Mouse (Mus musculus) spleen, postnatal 4 days (tissue): ENCODE data around the gene Dtl.
"Not testable (repeated sequence)": the region's sequence is repeated elsewhere in the genome, so short reads cannot be mapped to it uniquely, and the experiment has no call there.

Source experiments
- DNase-seq, 2 experiments: peaks; one replicate each; pipeline ENCODE4 v3.0.0; 2022; ENCODE audit warnings: low spot score in 2 of 2

The Dtl gene

DNA sequence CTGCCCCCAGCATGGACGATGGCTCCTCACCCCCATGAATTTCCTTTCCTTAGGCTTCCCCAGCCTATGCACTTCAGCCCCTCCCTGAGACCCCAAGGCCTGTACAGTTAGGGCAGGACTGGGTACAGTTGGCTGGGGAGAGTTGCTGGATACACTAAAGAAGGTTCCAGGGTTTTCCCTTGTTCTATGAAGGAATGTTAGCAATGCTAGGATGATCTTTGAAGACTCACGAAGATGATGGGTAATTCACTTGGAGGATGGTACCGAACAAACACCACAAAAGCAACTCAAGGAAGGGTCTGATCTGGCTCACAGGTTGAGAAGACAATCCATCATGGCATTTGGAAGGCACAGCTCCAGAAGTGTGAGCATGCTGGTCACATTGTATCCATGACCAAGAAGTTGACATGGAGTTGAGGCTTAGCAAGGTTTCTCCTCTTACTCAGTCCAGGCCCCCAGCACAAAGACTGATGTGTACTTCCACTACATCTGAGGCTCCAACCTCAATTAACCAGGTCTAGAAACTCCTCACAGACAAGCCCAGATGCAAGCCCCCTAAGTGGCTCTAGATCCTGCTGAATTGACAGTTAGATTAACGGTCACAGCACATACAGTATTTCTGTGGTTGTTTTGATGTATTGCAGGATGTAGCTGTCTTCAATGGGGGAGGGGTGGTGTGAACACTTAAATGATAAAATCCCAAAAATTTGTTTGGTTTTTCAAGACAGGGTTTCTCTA is 55.8 kb downstream of the Dtl start:
- no peak for DNase-seq

DNA sequence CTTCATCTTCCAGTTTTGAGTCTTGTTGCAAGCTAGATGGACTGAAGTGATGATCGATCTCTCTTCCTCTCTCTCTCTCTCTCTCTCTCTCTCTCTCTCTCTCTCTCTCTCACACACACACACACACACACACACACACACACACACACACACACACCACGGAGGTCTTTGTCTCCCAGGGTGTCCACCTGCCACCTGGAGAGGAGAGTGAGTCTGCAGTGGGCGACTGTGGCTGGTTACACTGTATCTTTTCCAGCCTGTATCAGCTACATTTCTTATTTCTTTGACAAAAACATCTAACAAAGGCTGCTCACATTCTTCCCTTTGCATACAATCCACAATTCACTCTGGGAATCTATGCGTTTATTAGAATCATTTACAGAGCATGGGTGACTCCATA is 56.4 kb downstream of the Dtl start:
- DNase-seq = no peak

- DNase-seq = no peak
Observed at GRCm38 (mm10) chr1:191517969-191518368, 57.4 kb downstream of the Dtl start.

- DNase-seq = no peak
Observed at GRCm38 (mm10) chr1:191517056-191517455, 58.3 kb downstream of the Dtl start.

- DNase-seq = not testable (repeated sequence)
Observed at GRCm38 (mm10) chr1:191516351-191516750, 59.0 kb downstream of the Dtl start.

- no peak for DNase-seq
Observed at GRCm38 (mm10) chr1:191513195-191513594, 62.1 kb downstream of the Dtl start.

- DNase-seq = no peak
Observed at GRCm38 (mm10) chr1:191512383-191512782, 63.0 kb downstream of the Dtl start.

- DNase-seq = no peak
Observed at GRCm38 (mm10) chr1:191511503-191511902, 63.8 kb downstream of the Dtl start.

DNA sequence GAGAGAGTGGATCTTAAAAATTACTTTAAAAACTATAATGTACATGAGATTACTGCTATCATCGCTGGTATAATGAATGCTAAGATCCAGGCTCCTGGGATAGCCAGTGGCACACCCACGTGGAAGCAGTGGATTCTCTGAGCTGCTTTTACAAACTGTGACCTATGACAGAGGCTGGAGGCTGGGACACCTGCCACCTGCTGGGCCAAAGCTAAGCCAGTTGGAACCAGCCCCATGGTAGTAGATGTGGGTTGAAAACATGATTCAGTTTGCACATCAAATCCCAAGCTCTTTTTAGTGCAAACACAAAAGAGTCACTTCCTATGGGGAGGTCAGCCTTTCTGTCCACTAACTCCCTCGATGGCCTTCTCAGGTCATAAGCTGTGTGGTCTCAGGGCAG is 65.5 kb downstream of the Dtl start:
- no peak for DNase-seq

DNA sequence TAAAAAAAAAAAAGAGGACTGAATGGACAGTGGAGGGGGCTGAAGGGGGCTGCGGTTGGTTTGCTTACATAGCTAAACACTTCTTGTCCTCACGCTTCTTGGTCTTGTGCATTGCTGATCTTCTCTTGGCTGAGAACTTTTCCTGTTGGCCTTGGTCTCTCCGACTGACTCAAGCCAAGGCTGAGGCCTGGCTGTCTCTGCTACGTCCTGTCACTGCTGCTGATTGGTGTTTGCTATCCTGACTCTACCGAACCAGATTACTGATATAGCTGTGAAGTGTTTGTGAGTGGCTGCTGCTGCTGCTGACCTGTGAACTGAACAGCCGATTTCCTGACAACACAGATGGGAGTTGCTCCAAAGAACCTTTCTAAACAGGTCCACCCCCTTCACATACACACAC is 66.2 kb downstream of the Dtl start:
- DNase-seq = no peak

DNA sequence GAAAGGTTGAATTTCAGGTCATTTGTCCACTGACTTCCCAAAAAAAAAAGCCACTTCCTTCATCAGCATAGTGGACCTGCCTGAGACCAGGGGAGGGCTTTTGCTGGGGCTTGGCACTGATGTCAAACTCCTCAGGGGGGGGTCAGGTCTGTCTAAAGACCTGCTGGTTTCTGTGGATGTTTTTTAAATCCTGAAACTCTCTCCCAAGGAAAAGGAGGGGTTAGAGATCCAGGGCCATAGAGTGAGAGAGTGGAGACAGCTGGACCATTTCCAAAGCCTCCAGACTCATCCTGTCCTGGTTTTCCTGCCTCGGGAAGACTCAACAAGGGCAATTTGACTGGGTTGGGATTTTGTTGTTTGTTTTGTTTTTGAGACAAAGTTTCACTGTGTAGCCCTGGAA is 68.6 kb downstream of the Dtl start:
- no peak for DNase-seq

- DNase-seq = no peak
Observed at GRCm38 (mm10) chr1:191499666-191500065, 75.7 kb downstream of the Dtl start.

GRCm38 (mm10) chr1:191498271-191498955 is 76.9 kb downstream of the Dtl start:
- no peak for DNase-seq

GRCm38 (mm10) chr1:191496676-191497075 is 78.7 kb downstream of the Dtl start:
- DNase-seq = no peak

GRCm38 (mm10) chr1:191495051-191495467 is 80.3 kb downstream of the Dtl start:
- DNase-seq = no peak

DNA sequence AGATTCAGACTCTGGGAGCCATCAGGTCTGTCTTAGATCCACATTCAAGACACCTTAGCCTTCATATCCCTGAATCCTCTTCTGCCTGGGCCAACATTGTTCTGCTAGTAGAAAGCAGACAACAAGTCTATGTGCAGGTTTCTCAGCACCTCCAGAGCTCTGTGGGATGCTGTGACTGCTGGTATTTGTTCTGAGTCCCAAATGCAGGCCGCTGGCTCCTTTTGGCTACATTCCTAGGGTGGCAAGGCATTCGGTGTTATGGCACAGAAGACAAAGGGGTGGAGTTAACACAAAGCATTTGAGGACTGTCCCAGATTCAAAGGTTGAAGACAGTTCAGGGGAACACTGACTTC is 81.1 kb downstream of the Dtl start:
- DNase-seq = no peak

- DNase-seq = no peak
Observed at GRCm38 (mm10) chr1:191493476-191494302, 81.7 kb downstream of the Dtl start.

DNA sequence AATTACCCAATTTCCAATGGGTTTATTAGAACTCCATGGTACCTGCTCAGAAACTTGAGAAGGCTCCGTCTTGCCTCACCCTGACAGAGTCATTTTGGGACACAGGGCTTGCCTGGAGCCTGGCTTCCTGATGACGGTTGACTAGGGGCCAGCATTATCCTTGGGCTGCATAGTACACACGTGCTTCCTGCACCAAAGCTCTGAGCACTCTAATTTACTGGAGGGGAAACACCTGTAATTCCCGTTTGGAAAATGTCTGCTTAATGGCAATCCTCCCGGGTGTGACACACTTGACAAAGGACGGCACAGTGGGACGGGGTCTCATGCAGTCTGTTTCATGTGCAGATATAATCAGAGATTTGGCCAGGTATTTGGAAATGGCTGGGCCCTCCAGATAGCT is 84.9 kb downstream of the Dtl start:
- no peak for DNase-seq
